ENCODE assay signal across 8 mouse cellular contexts in the genomic region with DNA sequence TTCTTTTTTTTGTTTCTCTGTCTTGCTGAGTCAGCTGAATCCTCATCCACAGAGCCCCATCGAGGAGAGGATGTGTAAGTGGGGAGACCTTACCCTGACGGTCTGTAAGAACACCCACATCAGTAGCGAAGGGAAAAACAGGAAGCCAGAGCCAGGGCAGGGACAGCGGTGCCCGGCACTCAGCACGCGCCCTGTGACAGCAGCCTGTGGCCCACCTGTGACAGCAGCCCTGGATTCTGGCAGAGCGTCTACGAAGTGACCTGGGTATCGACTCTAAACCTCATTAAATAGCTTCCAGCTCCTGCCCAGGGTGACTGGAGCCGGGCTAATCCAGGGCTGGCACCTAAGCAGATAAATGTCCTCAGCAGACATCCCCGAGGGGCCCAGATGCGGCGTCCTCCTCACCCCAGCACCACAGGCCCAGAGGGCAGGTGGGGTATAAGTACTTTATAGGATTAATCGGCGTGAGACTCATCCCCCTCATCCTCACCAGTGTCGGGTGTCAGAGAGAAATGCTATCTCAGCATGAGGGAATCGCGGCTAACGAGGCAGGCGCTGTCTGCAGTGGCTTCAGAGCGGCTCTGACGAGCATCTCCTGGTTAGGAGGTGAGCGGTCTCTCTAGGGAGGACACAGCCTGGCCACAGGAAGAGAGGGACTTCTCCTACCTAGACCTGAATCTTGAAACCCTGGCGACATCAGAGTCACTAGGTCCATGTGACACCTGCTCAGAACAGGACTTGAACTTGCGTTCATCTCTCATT. TPM values are rescaled to one million over a fixed set of nuclear protein-coding genes. Genes with fewer than 3 reads are reported as not detected.
DNase-seq lines count a peak whose midpoint lies in the region; ATAC-seq and TF ChIP-seq lines count a peak whose summit lies in the region.

Samd11 (minus strand) TSS at position 580 of the 762 bp plus-strand sequence.

- H3K27ac ChIP-seq in stomach, embryonic 16.5 days (ENCODE audit: low read length) = no peak within 1 kb of the TSS

- H3K4me3 ChIP-seq in E14TG2a.4 (replicated peaks; ENCODE audit: low read length) = peak within 1 kb of the TSS; percentile 29
- peak within 1 kb of the TSS; percentile 28 for H3K4me3 ChIP-seq in stomach, embryonic 16.5 days (replicated peaks; ENCODE audit: low read length)

- H3K9me3 ChIP-seq in E14TG2a.4 (ENCODE audit: low read length) = peaks cover 16% of the 10 kb centered on the region
- no peaks in the 10 kb centered on the region for H3K9me3 ChIP-seq in stomach, embryonic 16.5 days (replicated peaks; ENCODE audit: control insufficient read depth, low read length)

- DNase-seq in B cell, adult 2 months = peak; percentile 37 to 44
- no peak for DNase-seq in layer of hippocampus, postnatal 10 days (ENCODE audit: low spot score in 2 of 2)
- DNase-seq in cerebellum, postnatal 4 days (ENCODE audit: low spot score in 2 of 2) = no peak
- DNase-seq in heart, postnatal 25 days (ENCODE audit: low spot score) = no peak

- no peak within 1 kb of the TSS; the same call in 1 of the 2 replicates for H3K9ac ChIP-seq in stomach, embryonic 16.5 days (ENCODE audit: low read length)

- peaks cover 12% of the 10 kb centered on the region for H3K36me3 ChIP-seq in E14TG2a.4 (ENCODE audit: insufficient read depth, low read length)
- H3K36me3 ChIP-seq in stomach, embryonic 16.5 days (ENCODE audit: control insufficient read depth, insufficient read depth, low read length) = no peaks in the 10 kb centered on the region

- intact Hi-C loops in heart, postnatal 25 days (cut with DNase I) = no loop called here

- 9% methylated on average over 26 of the region's 26 CpGs for WGBS in stomach, embryonic 16.5 days

- no peak for TF ChIP-seq CTCF in E14TG2a.4 (conservative IDR thresholded peaks at IDR 0.05; ENCODE audit: low read length)

- H3K4me1 ChIP-seq in E14TG2a.4 (replicated peaks; ENCODE audit: low read depth, low read length) = peaks cover 18% of the 10 kb centered on the region
- peaks cover 8% of the 10 kb centered on the region; the same call in 1 of the 2 replicates for H3K4me1 ChIP-seq in stomach, embryonic 16.5 days (ENCODE audit: control insufficient read depth, insufficient read depth, low read length)

- ATAC-seq in granulocyte monocyte progenitor cell, adult 5-6 weeks (replicated peaks; ENCODE audit: poor library complexity, severe bottlenecking) = peak; percentile 79
- peak; percentile 82 for ATAC-seq in megakaryocyte, adult 5-6 weeks (ENCODE audit: poor library complexity, severe bottlenecking)
- ATAC-seq in stomach, embryonic 16.5 days (ENCODE audit: insufficient read depth, low FRiP score) = no peak; the same call in 1 of the 2 replicates

- peak within 1 kb of the TSS; percentile 42; the same call in 1 of the 2 replicates for H3K4me2 ChIP-seq in stomach, embryonic 16.5 days (ENCODE audit: low read depth, low read length)

- peaks cover 17% of the 10 kb centered on the region for H3K27me3 ChIP-seq in E14TG2a.4 (ENCODE audit: insufficient read depth, low read length)
- peaks cover 27% of the 10 kb centered on the region for H3K27me3 ChIP-seq in stomach, embryonic 16.5 days (ENCODE audit: control insufficient read depth, insufficient read depth, low read length)

RNA-seq across cellular contexts. Expression of gene Samd11, which starts in this region (rescaled TPM):
- total RNA-seq in granulocyte monocyte progenitor cell, adult 5-6 weeks (2014; fragmentation: Nextera tagmentation) = not detected in 2 replicates
- total RNA-seq in granulocyte monocyte progenitor cell, adult 5-6 weeks (2017) = 0.15 and 0.60 TPM in 2 replicates
- 0.04 and 0.34 TPM in 2 replicates for total RNA-seq in megakaryocyte, adult 5-6 weeks (2015)
- total RNA-seq in megakaryocyte, adult 5-6 weeks (2017) = 0.49 TPM in 1 of 2 replicates, not detected in the other
- polyA plus RNA-seq in stomach, embryonic 16.5 days (2015; fragmentation: Nextera tagmentation; extraction: Ambion mirVana) = 1.3 and 1.4 TPM in 2 replicates
- 1 to 10 TPM; 2.9 to 4.2 TPM for total RNA-seq in layer of hippocampus, postnatal 10 days (2021)
- total RNA-seq in heart, postnatal 25 days (2021) = not detected

Comparison
In these comparisons a context has a peak if more than half of its experiments do, and no peak if none do; other contexts are left out.
1. Peak in ATAC-seq in granulocyte monocyte progenitor cell, adult 5-6 weeks; RNA of the gene not detected or under 1 TPM.
2. Peak in ATAC-seq in megakaryocyte, adult 5-6 weeks; RNA of the gene not detected or under 1 TPM.
3. DNase-seq: peak in B cell, adult 2 months (2 of 2); none in layer of hippocampus, postnatal 10 days (0 of 2), cerebellum, postnatal 4 days (0 of 2) and heart, postnatal 25 days (single experiment).